ENCODE assay signal across 23 mouse cellular contexts in the genomic region with DNA sequence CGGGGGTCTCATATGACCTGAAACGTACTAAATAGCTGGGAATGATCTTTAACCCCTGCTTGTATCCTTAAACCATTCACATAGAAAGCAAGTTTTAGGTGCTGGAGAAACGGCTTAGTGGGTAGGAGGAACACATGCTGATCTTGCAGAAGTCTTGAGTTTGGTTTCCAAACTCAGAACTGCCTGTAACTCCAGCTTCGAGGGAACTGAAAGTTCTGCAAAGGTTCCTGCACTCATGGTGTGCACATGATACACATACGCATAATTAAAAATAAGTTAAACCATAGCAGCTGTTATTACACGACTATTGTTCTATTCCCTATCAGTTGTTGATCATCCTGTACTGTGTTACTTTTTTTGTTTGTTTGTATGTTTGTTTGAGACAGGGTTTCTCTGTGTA.
"Had no signal": no experiment of that assay in that cellular context is flagged by ENCODE, and none has a peak within 500 bp of the region (broad histone marks: within the 10 kb centered on the region; RNA-seq: fewer than 3 reads in every experiment).

No protein-coding gene starts in this region.

- H3K4me1 ChIP-seq: heart, embryonic 10.5 days; heart, embryonic 12.5 days; hindbrain, embryonic 10.5 days; hindbrain, embryonic 12.5 days; intestine, embryonic 15.5 days; limb, embryonic 10.5 days; limb, embryonic 12.5 days had no signal

- H3K4me2 ChIP-seq: heart, embryonic 12.5 days; hindbrain, embryonic 12.5 days; hindbrain, embryonic 14.5 days; intestine, embryonic 15.5 days; limb, embryonic 12.5 days; liver, embryonic 11.5 days had no signal

- H3K27me3 ChIP-seq: heart, embryonic 12.5 days; hindbrain, embryonic 12.5 days; intestine, embryonic 15.5 days; limb, embryonic 12.5 days had no signal

- DNase-seq: gastrocnemius, postnatal 14 days; gastrocnemius, postnatal 36 days; heart, adult 18-20 months; heart, postnatal 10 days; heart, postnatal 4 days; kidney, adult 18-20 months; kidney, adult 8-10 months; kidney, postnatal 10 days; kidney, postnatal 36 days; layer of hippocampus, adult 9-11 months; layer of hippocampus, postnatal 36 days; liver had no signal

- H3K27ac ChIP-seq: heart, embryonic 10.5 days; hindbrain, embryonic 10.5 days; hindbrain, embryonic 12.5 days; hindbrain, embryonic 14.5 days; intestine, embryonic 15.5 days; limb, embryonic 10.5 days; limb, embryonic 12.5 days had no signal

- H3K9ac ChIP-seq: heart, embryonic 12.5 days; hindbrain, embryonic 12.5 days; hindbrain, embryonic 14.5 days; intestine, embryonic 15.5 days; limb, embryonic 12.5 days had no signal

- H3K9me3 ChIP-seq: heart, embryonic 10.5 days; heart, embryonic 12.5 days; hindbrain, embryonic 10.5 days; hindbrain, embryonic 12.5 days; intestine, embryonic 15.5 days; limb, embryonic 10.5 days; limb, embryonic 12.5 days had no signal

- ATAC-seq: inflammation-experienced regulatory T-cells, adult 6 months; intestine, embryonic 15.5 days; intestine, postnatal 0 days had no signal

- H3K4me3 ChIP-seq: heart, embryonic 10.5 days; heart, embryonic 12.5 days; hindbrain, embryonic 10.5 days; hindbrain, embryonic 12.5 days; intestine, embryonic 15.5 days; limb, embryonic 10.5 days; limb, embryonic 12.5 days had no signal
